Mouse (Mus musculus): ENCODE data around the gene Glrb. TPM values are rescaled to one million over a fixed set of nuclear protein-coding genes. Genes with fewer than 3 reads are reported as not detected.

Gene Glrb
- polyA plus RNA-seq, 1 experiment from 2014 or later = 3.1 TPM

- H3K9ac ChIP-seq = no peak overlapping the region
- no peak for TF ChIP-seq CTCF (IDR thresholded peaks at IDR 0.05; ENCODE audit: low read depth)
Observed at GRCm38 (mm10) chr3:80891087-80891486, 22.4 kb downstream of the Glrb start.

GRCm38 (mm10) chr3:80885174-80885573, 28.3 kb downstream of the Glrb start:
- Histone ChIP-seq H3K4me2 (no peak overlapping the region), H3K27me3 (ENCODE audit: insufficient read depth, low read length) (no peaks in the 10 kb centered on the region), H3K27ac (ENCODE audit: low read depth) (no peak overlapping the region), H3K9ac (no peak overlapping the region), H3K9me3 (ENCODE audit: low read depth, low read length) (no peaks in the 10 kb centered on the region), H3K4me3 (ENCODE audit: low read depth, low read length) (no peak overlapping the region), H3K36me3 (ENCODE audit: insufficient read depth) (no peaks in the 10 kb centered on the region), H3K4me1 (ENCODE audit: insufficient read depth) (no peaks in the 10 kb centered on the region)
- ATAC-seq (ENCODE audit: insufficient read depth) = no peak
- 58% methylated on average over 1 of the region's 1 CpGs for WGBS
- TF ChIP-seq CTCF (IDR thresholded peaks at IDR 0.05; ENCODE audit: low read depth) = no peak
- DNase-seq = no peak

More at GRCm38 (mm10) chr3:80891087-80891486, 22.4 kb downstream of the Glrb start:
- WGBS = 34% methylated on average over 4 of the region's 4 CpGs
- Histone ChIP-seq H3K27me3 (ENCODE audit: insufficient read depth, low read length) (no peaks in the 10 kb centered on the region), H3K4me1 (ENCODE audit: insufficient read depth) (no peaks in the 10 kb centered on the region), H3K4me2 (no peak overlapping the region), H3K4me3 (ENCODE audit: low read depth, low read length) (no peak overlapping the region), H3K9me3 (ENCODE audit: low read depth, low read length) (no peaks in the 10 kb centered on the region), H3K36me3 (ENCODE audit: insufficient read depth) (no peaks in the 10 kb centered on the region), H3K27ac (ENCODE audit: low read depth) (no peak overlapping the region)
- peak; percentile 86 for DNase-seq
- ATAC-seq (ENCODE audit: insufficient read depth) = peak; percentile 79

- Histone ChIP-seq H3K4me1 (ENCODE audit: insufficient read depth) (no peaks in the 10 kb centered on the region), H3K27me3 (ENCODE audit: insufficient read depth, low read length) (no peaks in the 10 kb centered on the region), H3K9me3 (ENCODE audit: low read depth, low read length) (no peaks in the 10 kb centered on the region), H3K4me2 (no peak overlapping the region), H3K9ac (no peak overlapping the region), H3K27ac (ENCODE audit: low read depth) (no peak overlapping the region), H3K4me3 (ENCODE audit: low read depth, low read length) (no peak overlapping the region), H3K36me3 (ENCODE audit: insufficient read depth) (no peaks in the 10 kb centered on the region)
- ATAC-seq (ENCODE audit: insufficient read depth) = no peak
- 41% methylated on average over 6 of the region's 6 CpGs for WGBS
- no peak for TF ChIP-seq CTCF (IDR thresholded peaks at IDR 0.05; ENCODE audit: low read depth)
- DNase-seq = peak; percentile 30
Observed at GRCm38 (mm10) chr3:80883601-80884000, 29.9 kb downstream of the Glrb start.

GRCm38 (mm10) chr3:80880660-80881293, 32.7 kb downstream of the Glrb start:
- Histone ChIP-seq H3K36me3 (ENCODE audit: insufficient read depth) (no peaks in the 10 kb centered on the region), H3K9ac (no peak overlapping the region), H3K27ac (ENCODE audit: low read depth) (no peak overlapping the region), H3K4me3 (ENCODE audit: low read depth, low read length) (no peak overlapping the region), H3K4me2 (no peak overlapping the region), H3K4me1 (ENCODE audit: insufficient read depth) (no peaks in the 10 kb centered on the region), H3K9me3 (ENCODE audit: low read depth, low read length) (no peaks in the 10 kb centered on the region), H3K27me3 (ENCODE audit: insufficient read depth, low read length) (no peaks in the 10 kb centered on the region)
- WGBS = 83% methylated on average over 6 of the region's 6 CpGs
- no peak for ATAC-seq (ENCODE audit: insufficient read depth)
- TF ChIP-seq CTCF (IDR thresholded peaks at IDR 0.05; ENCODE audit: low read depth) = no peak
- no peak for DNase-seq

GRCm38 (mm10) chr3:80878571-80878970, 34.9 kb downstream of the Glrb start:
- Histone ChIP-seq H3K9me3 (ENCODE audit: low read depth, low read length) (no peaks in the 10 kb centered on the region), H3K27me3 (ENCODE audit: insufficient read depth, low read length) (no peaks in the 10 kb centered on the region), H3K9ac (no peak overlapping the region), H3K27ac (ENCODE audit: low read depth) (no peak overlapping the region), H3K4me3 (ENCODE audit: low read depth, low read length) (no peak overlapping the region), H3K4me1 (ENCODE audit: insufficient read depth) (no peaks in the 10 kb centered on the region), H3K4me2 (no peak overlapping the region), H3K36me3 (ENCODE audit: insufficient read depth) (no peaks in the 10 kb centered on the region)
- DNase-seq (no peak), ATAC-seq (ENCODE audit: insufficient read depth) (no peak)
- 25% methylated on average over 5 of the region's 5 CpGs for WGBS
- TF ChIP-seq CTCF (IDR thresholded peaks at IDR 0.05; ENCODE audit: low read depth) = no peak

GRCm38 (mm10) chr3:80874690-80875353, 38.6 kb downstream of the Glrb start:
- DNase-seq (no peak), ATAC-seq (ENCODE audit: insufficient read depth) (no peak)
- no peak overlapping the region for H3K9ac ChIP-seq
- H3K27me3 ChIP-seq (ENCODE audit: insufficient read depth, low read length) = no peaks in the 10 kb centered on the region
- H3K9me3 ChIP-seq (ENCODE audit: low read depth, low read length) = no peaks in the 10 kb centered on the region
- H3K4me3 ChIP-seq (ENCODE audit: low read depth, low read length) = no peak overlapping the region
- no peaks in the 10 kb centered on the region for H3K4me1 ChIP-seq (ENCODE audit: insufficient read depth)
- no peaks in the 10 kb centered on the region for H3K36me3 ChIP-seq (ENCODE audit: insufficient read depth)
- no peak overlapping the region for H3K27ac ChIP-seq (ENCODE audit: low read depth)
- no peak for TF ChIP-seq CTCF (IDR thresholded peaks at IDR 0.05; ENCODE audit: low read depth)
- H3K4me2 ChIP-seq = no peak overlapping the region
- 80% methylated on average over 7 of the region's 7 CpGs for WGBS

GRCm38 (mm10) chr3:80874081-80874480, 39.4 kb downstream of the Glrb start:
- WGBS = 69% methylated on average over 5 of the region's 5 CpGs
- no peak overlapping the region for H3K4me2 ChIP-seq
- H3K9me3 ChIP-seq (ENCODE audit: low read depth, low read length) = no peaks in the 10 kb centered on the region
- no peaks in the 10 kb centered on the region for H3K27me3 ChIP-seq (ENCODE audit: insufficient read depth, low read length)
- H3K9ac ChIP-seq = no peak overlapping the region
- no peaks in the 10 kb centered on the region for H3K4me1 ChIP-seq (ENCODE audit: insufficient read depth)
- no peak overlapping the region for H3K4me3 ChIP-seq (ENCODE audit: low read depth, low read length)
- no peak overlapping the region for H3K27ac ChIP-seq (ENCODE audit: low read depth)
- DNase-seq (no peak), ATAC-seq (ENCODE audit: insufficient read depth) (no peak)
- H3K36me3 ChIP-seq (ENCODE audit: insufficient read depth) = no peaks in the 10 kb centered on the region
- TF ChIP-seq CTCF (IDR thresholded peaks at IDR 0.05; ENCODE audit: low read depth) = no peak
